In genomic region chr2:71531990-71532970, GRCm38 (mm10) we compare ENCODE assay signal across 11 mouse cellular contexts. TPM values are rescaled to one million over a fixed set of nuclear protein-coding genes. Genes with fewer than 3 reads are reported as not detected.
DNase-seq lines count a peak whose midpoint lies in the region; ATAC-seq and TF ChIP-seq lines count a peak whose summit lies in the region.
"Had no signal": no experiment of that assay in that cellular context is flagged by ENCODE, and none has a peak within 500 bp of the region (broad histone marks: within the 10 kb centered on the region; RNA-seq: fewer than 3 reads in every experiment).

No protein-coding gene starts in this region.

- TF ChIP-seq POLR2A in small intestine, adult 2 months (IDR thresholded peaks at IDR 0.05; ENCODE audit: low read depth, low read length), result no peak

- H3K9me3 ChIP-seq in liver, embryonic 13.5 days (replicated peaks), result no peaks in the 10 kb centered on the region
- H3K9me3 ChIP-seq in embryonic facial prominence, embryonic 10.5 days, result no peaks in the 10 kb centered on the region
- H3K9me3 ChIP-seq in intestine, embryonic 15.5 days, result no peaks in the 10 kb centered on the region

- H3K27ac ChIP-seq in liver, embryonic 13.5 days, result no peak overlapping the region
- peak overlapping the region; percentile 89 for H3K27ac ChIP-seq in embryonic facial prominence, embryonic 10.5 days (replicated peaks)
- H3K27ac ChIP-seq in intestine, embryonic 15.5 days, result no peak overlapping the region
- no peak overlapping the region for H3K27ac ChIP-seq in small intestine, adult 2 months (ENCODE audit: insufficient read depth, low read depth, low read length)

- 1% methylated on average over 43 of the region's 43 CpGs for WGBS in liver, embryonic 13.5 days (ENCODE audit: insufficient replicate concordance)
- under 1% methylated on average over 43 of the region's 43 CpGs for WGBS in embryonic facial prominence, embryonic 10.5 days
- WGBS in intestine, embryonic 15.5 days, result 1% methylated on average over 43 of the region's 43 CpGs
- 3% methylated on average over 43 of the region's 43 CpGs for WGBS in small intestine, adult 2 months

- no peak for DNase-seq in liver, embryonic 13.5 days
- no peak for DNase-seq in liver
- peak; percentile 57 for DNase-seq in embryonic facial prominence, embryonic 10.5 days (ENCODE audit: low spot score)
- no peak for DNase-seq in ovary, postnatal 10 days (ENCODE audit: low spot score)
- no peak for DNase-seq in retina, embryonic 14.5 days (ENCODE audit: low spot score)
- DNase-seq in left cerebral cortex, postnatal 14 days (ENCODE audit: low spot score in 2 of 2), result no peak
- DNase-seq: layer of hippocampus, adult 9-11 months; thymus, postnatal 36 days had no signal

- intact Hi-C loops in left cerebral cortex, postnatal 14 days (cut with DNase I), result loop anchor here (5.0 kb wide), 1 partner anchor 1740 kb away; the partner anchor contains the start of gene Sp9

- H3K9ac ChIP-seq in liver, embryonic 13.5 days, result no peak overlapping the region
- no peak overlapping the region for H3K9ac ChIP-seq in intestine, embryonic 15.5 days

- H3K27me3 ChIP-seq in liver, embryonic 13.5 days, result peaks cover 98% of the 10 kb centered on the region
- peaks cover 100% of the 10 kb centered on the region for H3K27me3 ChIP-seq in embryonic facial prominence, embryonic 10.5 days (replicated peaks; ENCODE audit: low read depth, poor library complexity, severe bottlenecking)
- H3K27me3 ChIP-seq in intestine, embryonic 15.5 days (replicated peaks), result peaks cover 90% of the 10 kb centered on the region
- H3K27me3 ChIP-seq in small intestine, adult 2 months (ENCODE audit: control insufficient read depth, insufficient read depth, low read length), result peaks cover 86% of the 10 kb centered on the region

- no peak overlapping the region for H3K4me2 ChIP-seq in liver, embryonic 13.5 days
- peak overlapping the region; percentile 20; the same call in 1 of the 2 replicates for H3K4me2 ChIP-seq in intestine, embryonic 15.5 days (replicated peaks)

- H3K4me3 ChIP-seq in liver, embryonic 13.5 days (replicated peaks), result 0 out of 2 replicates have a peak overlapping the region, but pooled peaks have one; percentile 14
- peak overlapping the region; percentile 65 for H3K4me3 ChIP-seq in embryonic facial prominence, embryonic 10.5 days
- H3K4me3 ChIP-seq in intestine, embryonic 15.5 days (replicated peaks), result peak overlapping the region; percentile 9; the same call in 1 of the 2 replicates
- peak overlapping the region; percentile 29 for H3K4me3 ChIP-seq in small intestine, adult 2 months (ENCODE audit: low read depth, low read length)

- H3K4me1 ChIP-seq in liver, embryonic 13.5 days (replicated peaks), result peaks cover 28% of the 10 kb centered on the region
- H3K4me1 ChIP-seq in embryonic facial prominence, embryonic 10.5 days, result peaks cover 76% of the 10 kb centered on the region
- peaks cover 17% of the 10 kb centered on the region for H3K4me1 ChIP-seq in intestine, embryonic 15.5 days (replicated peaks)
- peaks cover 17% of the 10 kb centered on the region for H3K4me1 ChIP-seq in small intestine, adult 2 months (ENCODE audit: control insufficient read depth, insufficient read depth, insufficient read length, low read length)

- H3K36me3 ChIP-seq in liver, embryonic 13.5 days, result no peaks in the 10 kb centered on the region
- no peaks in the 10 kb centered on the region for H3K36me3 ChIP-seq in embryonic facial prominence, embryonic 10.5 days (replicated peaks)
- H3K36me3 ChIP-seq in intestine, embryonic 15.5 days, result no peaks in the 10 kb centered on the region
- H3K36me3 ChIP-seq in small intestine, adult 2 months (ENCODE audit: control insufficient read depth, insufficient read depth, low read length), result no peaks in the 10 kb centered on the region

- TF ChIP-seq CTCF in small intestine, adult 2 months (IDR thresholded peaks at IDR 0.05; ENCODE audit: extremely low read depth, insufficient read length, insufficient replicate concordance, low read depth, low read length), result no peak

- ATAC-seq in liver, embryonic 13.5 days (ENCODE audit: low read depth), result no peak
- ATAC-seq in intestine, embryonic 15.5 days, result no peak

RNA-seq across cellular contexts. Expression of gene Dlx1, which starts 4.4 kb away (rescaled TPM):
- polyA plus RNA-seq in liver, embryonic 13.5 days (2015; fragmentation: Nextera tagmentation; extraction: Ambion mirVana), result 0.07 TPM in 1 of 2 replicates, not detected in the other
- 46.1 and 69.6 TPM in 2 replicates for polyA plus RNA-seq in embryonic facial prominence, embryonic 10.5 days (2016; fragmentation: Nextera tagmentation; extraction: Ambion mirVana)
- polyA plus RNA-seq in intestine, embryonic 15.5 days (2015; fragmentation: Nextera tagmentation; extraction: Ambion mirVana), result 7.1 and 7.8 TPM in 2 replicates
- polyA plus RNA-seq in small intestine, adult 2 months (2012; rRNA removed), result 0.14 and 0.32 TPM in 2 replicates
- total RNA-seq in left cerebral cortex, postnatal 14 days (2021), result 10 to 100 TPM; 20.7 to 24.2 TPM

RNA-seq across cellular contexts. Expression of gene Dlx2, which starts 14.3 kb away (rescaled TPM):
- polyA plus RNA-seq in liver, embryonic 13.5 days (2015; fragmentation: Nextera tagmentation; extraction: Ambion mirVana), result not detected in 2 replicates
- polyA plus RNA-seq in embryonic facial prominence, embryonic 10.5 days (2016; fragmentation: Nextera tagmentation; extraction: Ambion mirVana), result 33.3 and 38.4 TPM in 2 replicates
- 3.2 and 4.7 TPM in 2 replicates for polyA plus RNA-seq in intestine, embryonic 15.5 days (2015; fragmentation: Nextera tagmentation; extraction: Ambion mirVana)
- polyA plus RNA-seq in small intestine, adult 2 months (2012; rRNA removed), result 0.15 and 0.33 TPM in 2 replicates
- 1 to 10 TPM; 4.7 to 6.9 TPM for total RNA-seq in left cerebral cortex, postnatal 14 days (2021)
- total RNA-seq: heart, postnatal 36 days had no signal

Comparison
In these comparisons a context has a peak if more than half of its experiments do, and no peak if none do; other contexts are left out.
1. H3K4me3 ChIP-seq: peak in every context shown above with its lines; median percentile 65 in embryonic facial prominence, embryonic 10.5 days; 29 in small intestine, adult 2 months; 14 in liver, embryonic 13.5 days; 9 in intestine, embryonic 15.5 days.